Mouse (Mus musculus) liver, embryonic 14.5 days (tissue): ENCODE data around the gene Gm11114. TPM values are rescaled to one million over a fixed set of nuclear protein-coding genes. Genes with fewer than 3 reads are reported as not detected.

ENCODE experiments used
- ATAC-seq: fragments of 200-750 bp; cut with Nextera tagmentation; 2 replicates; pipeline ENCODE4 v1.8.0; 2017; ENCODE audit warnings: moderate number of reproducible peaks, mild to moderate bottlenecking, moderate library complexity; ENCODE audit not compliant: insufficient read depth
- DNase-seq, 3 experiments: peaks; one replicate each; pipeline ENCODE4 v3.0.0-alpha.2; 2012 to 2013; ENCODE audit warnings: low read depth in 3 of 3, low spot score in 3 of 3
- H3K27ac ChIP-seq: fragments of 300-500 bp; sonication (generic); 2 replicates; pipeline ENCODE4 v1.5.1; 2014; ENCODE audit warnings: moderate library complexity, mild to moderate bottlenecking, control low read depth, inconsistent platforms
- H3K27me3 ChIP-seq: fragments of 300-500 bp; sonication (generic); 2 replicates; pipeline ENCODE4 v1.6.1; 2014; ENCODE audit warnings: mild to moderate bottlenecking, low read length, moderate library complexity; ENCODE audit not compliant: control insufficient read depth, insufficient read depth
- H3K36me3 ChIP-seq: fragments of 300-500 bp; sonication (generic); replicated peaks from 2 replicates; pipeline ENCODE4 v1.6.1; 2014; ENCODE audit warnings: low read depth; ENCODE audit not compliant: control insufficient read depth, insufficient read depth
- H3K4me1 ChIP-seq, 2 experiments: fragments of 200-500 bp in 1 of 2; fragments of 300-500 bp in 1 of 2; sonication (generic) in 1 of 2; replicated peaks; 2 replicates each; pipeline ENCODE4 v1.6.1; 2012 to 2014; ENCODE audit warnings: antibody characterized with exemption in 1 of 2, inconsistent platforms in 1 of 2, low read length in 1 of 2; ENCODE audit not compliant: control insufficient read depth in 2 of 2, insufficient read depth in 2 of 2
- H3K4me2 ChIP-seq: fragments of 300-500 bp; sonication (generic); 2 replicates; pipeline ENCODE4 v1.6.1; 2014; ENCODE audit warnings: low read depth, mild to moderate bottlenecking, control low read depth, moderate library complexity
- H3K4me3 ChIP-seq, 2 experiments: fragments of 200-500 bp in 1 of 2; fragments of 300-500 bp in 1 of 2; sonication (generic) in 1 of 2; 2 replicates each; pipeline ENCODE4 v1.5.1; 2012 to 2014; ENCODE audit warnings: low read depth in 2 of 2, low read length in 2 of 2, mild to moderate bottlenecking in 2 of 2, control low read depth in 1 of 2, inconsistent platforms in 1 of 2, moderate library complexity in 1 of 2; ENCODE audit not compliant: insufficient read depth in 1 of 2
- H3K9ac ChIP-seq: fragments of 300-500 bp; sonication (generic); replicated peaks from 2 replicates; pipeline ENCODE4 v1.6.1; 2014; ENCODE audit warnings: mild to moderate bottlenecking, control low read depth, moderate library complexity
- H3K9me3 ChIP-seq: fragments of 300-500 bp; sonication (generic); 2 replicates; pipeline ENCODE4 v1.6.1; 2016; ENCODE audit warnings: low read length, mixed read lengths; ENCODE audit not compliant: control insufficient read depth
- CTCF ChIP-seq: IDR thresholded peaks from 2 replicates; pipeline ENCODE4 v1.5.1; 2016; ENCODE audit warnings: antibody characterized with exemption, low read depth, control low read depth
- EP300 ChIP-seq: IDR thresholded peaks from 2 replicates; pipeline ENCODE4 v1.6.1; 2016; ENCODE audit warnings: antibody characterized with exemption, low read depth
- WGBS: fragments of 180-500 bp; shearing (Covaris S2); extraction: QIAGEN DNeasy Blood & Tissue Kit; methylation state at CpG from one replicate; pipeline ENCODE4 v1.1.7; 2014; ENCODE audit not compliant: insufficient replicate concordance; 5-methylcytosine and 5-hydroxymethylcytosine counted together
- polyA plus RNA-seq, 2 experiments: library from polyadenylated mRNA; depleted of rRNA in 1 of 2; stranded (reverse) in 1 of 2; unstranded in 1 of 2; fragments of >200 nt; fragmentation: Nextera tagmentation in 1 of 2; extraction: Ambion mirVana in 1 of 2; gene quantifications; 2 replicates each; pipeline versions ENCODE4 v1.2.1 to v1.2.3; 2012 to 2014

Gm11114 gene
- polyA plus RNA-seq, 2 experiments = not detected

DNA sequence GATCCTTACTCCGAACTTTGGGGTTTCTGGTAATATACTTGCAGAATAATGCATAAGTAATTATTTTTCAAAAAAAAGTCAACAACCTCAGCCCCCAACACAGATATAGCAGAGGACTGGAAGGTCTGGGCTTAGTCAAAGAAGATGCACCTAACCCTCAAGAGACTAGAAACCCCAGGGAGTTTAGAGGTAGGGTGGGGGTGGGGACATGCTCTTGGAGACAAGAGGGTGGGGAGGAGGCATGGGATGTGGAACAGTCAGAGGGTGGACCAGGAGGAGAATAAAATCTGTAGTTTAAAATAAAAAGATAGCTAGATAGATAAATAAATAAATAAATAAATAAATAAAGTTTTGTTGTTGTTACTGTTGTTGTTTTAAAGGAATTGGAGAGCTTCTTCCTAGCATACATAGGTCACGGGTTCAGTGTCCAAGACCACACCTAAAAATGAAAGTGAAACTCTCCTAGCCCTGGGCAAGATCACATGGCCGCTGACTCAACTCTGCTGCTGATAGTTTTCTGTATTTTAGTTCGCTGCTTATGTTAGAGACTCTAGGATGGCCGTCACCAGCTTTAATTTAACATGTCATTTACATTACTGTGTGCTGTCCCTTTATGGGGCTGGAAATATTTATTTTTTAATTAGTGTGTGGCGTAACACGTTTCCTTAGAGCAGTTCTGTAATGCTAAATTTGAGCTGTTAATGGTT lies 44.7 kb downstream of the Gm11114 start:
- 60% methylated on average over 7 of the region's 7 CpGs for WGBS
- no peaks in the 10 kb centered on the region for H3K27me3 ChIP-seq
- H3K4me2 ChIP-seq = no peak overlapping the region
- ATAC-seq = no peak
- no peak overlapping the region for H3K27ac ChIP-seq
- TF ChIP-seq EP300 (no peak), CTCF (no peak)
- DNase-seq = no peak
- no peak overlapping the region for H3K9ac ChIP-seq
- H3K36me3 ChIP-seq = no peaks in the 10 kb centered on the region
- H3K9me3 ChIP-seq = no peaks in the 10 kb centered on the region
- no peak overlapping the region for H3K4me3 ChIP-seq
- no peaks in the 10 kb centered on the region for H3K4me1 ChIP-seq

Other genes starting within 250 kb of the Gm11114 start
- 3.6 and 5.0 TPM in 2 replicates for gene Tent5a, start 14.6 kb downstream of the Gm11114 start, polyA plus RNA-seq (2012; rRNA removed)
- 8.1 and 10.5 TPM in 2 replicates for gene Tent5a, start 14.6 kb downstream of the Gm11114 start, polyA plus RNA-seq (2014; fragmentation: Nextera tagmentation; extraction: Ambion mirVana)